Mouse (Mus musculus): Measurements from ENCODE around the gene Mpp5. TPM values are rescaled to one million over a fixed set of nuclear protein-coding genes. Genes with fewer than 3 reads are reported as not detected.

Mpp5 gene
- polyA plus RNA-seq, 1 experiment from 2014 or later: 23.7 TPM

Other genes starting within 250 kb of the Mpp5 start
- not detected in 2 replicates for gene Fam71d, start 57.4 kb upstream of the Mpp5 start, polyA plus RNA-seq (2014; fragmentation: Nextera tagmentation; extraction: Ambion mirVana)
- 93.7 and 109 TPM in 2 replicates for gene Atp6v1d, start 112.7 kb downstream of the Mpp5 start, polyA plus RNA-seq (2014; fragmentation: Nextera tagmentation; extraction: Ambion mirVana)
- 289 and 292 TPM in 2 replicates for gene Eif2s1, start 112.9 kb downstream of the Mpp5 start, polyA plus RNA-seq (2014; fragmentation: Nextera tagmentation; extraction: Ambion mirVana)
- gene Plek2, start 158.1 kb downstream of the Mpp5 start, polyA plus RNA-seq (2014; fragmentation: Nextera tagmentation; extraction: Ambion mirVana): 3.2 and 3.4 TPM in 2 replicates

Measured in embryonic facial prominence, embryonic 11.5 days (tissue).